Mouse (Mus musculus) spleen, postnatal 14 days (tissue): Measurements from ENCODE around the gene Fam163b.

ENCODE experiments used
- DNase-seq, 2 experiments: peaks; one replicate each; pipeline ENCODE4 v3.0.0; 2021 to 2022; ENCODE audit warnings: low spot score in 2 of 2

The Fam163b gene

GRCm38 (mm10) chr2:27141950-27142693 lies at the start of gene Fam163b:
TSS of gene Fam163b (minus strand) at chr2:27142491.
- no peak for DNase-seq

DNA sequence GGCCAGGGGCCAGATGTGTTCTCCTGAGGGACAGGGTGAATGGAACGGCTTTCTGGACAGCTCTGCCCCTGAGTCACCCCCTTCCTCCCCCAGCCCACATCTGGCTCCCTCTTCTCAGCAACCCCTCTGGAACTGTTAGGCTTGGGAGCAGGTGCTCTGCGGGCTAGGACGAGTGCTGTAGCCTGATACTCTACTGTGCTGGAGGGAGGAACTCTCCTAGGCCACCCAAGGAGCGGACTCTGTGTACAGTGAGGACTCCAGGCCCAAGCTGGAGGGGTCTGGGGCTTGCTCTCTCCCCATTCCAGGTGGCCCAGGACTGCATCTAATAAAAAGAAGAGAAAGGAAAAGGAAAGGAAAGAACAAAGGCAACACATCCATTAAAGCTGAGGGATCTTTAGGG lies 47.7 kb upstream of the Fam163b start:
- no peak for DNase-seq

DNA sequence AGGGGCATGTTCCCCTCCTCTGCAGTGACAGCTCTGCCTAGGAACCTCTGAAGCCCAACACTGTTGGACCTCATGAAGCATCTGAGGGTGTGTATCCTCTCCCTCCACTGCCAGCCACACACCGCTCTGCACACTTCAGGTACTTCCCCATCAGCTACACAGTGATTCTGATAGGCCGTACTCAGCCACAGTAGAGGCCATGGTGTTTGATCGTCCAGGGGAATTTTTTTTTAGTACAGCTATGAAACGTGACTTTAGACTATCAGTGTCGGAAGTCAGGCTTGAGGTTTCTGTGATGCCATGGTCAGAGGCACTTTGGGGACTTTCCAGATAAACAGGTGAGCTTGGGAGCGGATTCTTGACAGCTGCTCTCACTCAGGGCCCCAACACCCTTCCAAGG lies 45.2 kb upstream of the Fam163b start:
- DNase-seq: no peak

- no peak for DNase-seq
Observed at GRCm38 (mm10) chr2:27183734-27184133, 41.4 kb upstream of the Fam163b start.

DNA sequence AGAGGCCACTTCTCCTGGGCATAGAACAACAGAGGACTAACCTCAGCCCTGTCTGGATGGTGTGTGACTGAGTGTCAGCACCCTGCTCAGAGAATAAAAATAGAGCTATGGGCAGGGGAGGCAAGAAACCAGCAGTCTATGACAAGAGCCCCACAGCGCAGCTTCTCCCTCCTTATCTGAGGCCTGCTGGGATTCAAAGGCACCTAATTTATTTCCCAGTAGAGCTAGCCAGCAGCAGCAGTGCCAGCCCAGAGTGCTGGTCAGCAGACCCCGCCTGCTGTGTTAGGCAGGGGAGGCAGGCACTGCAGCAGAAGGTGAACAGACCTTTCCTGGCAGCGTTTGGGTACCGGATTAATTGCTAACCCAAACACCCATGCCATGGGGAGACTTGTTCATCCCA lies 39.6 kb upstream of the Fam163b start:
- no peak for DNase-seq

DNA sequence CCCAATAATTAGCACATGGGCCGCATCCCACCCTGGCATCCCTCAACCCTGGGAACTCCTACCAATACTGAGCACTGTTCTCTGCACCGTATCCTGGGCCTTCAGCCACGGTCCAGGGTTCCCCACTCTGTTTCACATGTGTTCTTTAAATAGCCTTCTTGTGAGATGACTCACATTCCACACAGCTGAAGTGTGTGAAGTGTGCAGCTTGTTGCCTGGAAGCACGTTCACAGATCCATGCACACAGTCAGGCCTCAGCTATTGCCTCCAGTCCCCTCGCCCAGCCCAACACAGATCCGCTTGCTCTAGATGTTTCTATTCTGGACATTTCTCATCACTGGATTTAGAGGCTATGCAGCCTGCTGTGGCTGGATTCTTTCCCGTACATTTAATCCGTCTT lies 36.8 kb upstream of the Fam163b start:
- DNase-seq: no peak

DNA sequence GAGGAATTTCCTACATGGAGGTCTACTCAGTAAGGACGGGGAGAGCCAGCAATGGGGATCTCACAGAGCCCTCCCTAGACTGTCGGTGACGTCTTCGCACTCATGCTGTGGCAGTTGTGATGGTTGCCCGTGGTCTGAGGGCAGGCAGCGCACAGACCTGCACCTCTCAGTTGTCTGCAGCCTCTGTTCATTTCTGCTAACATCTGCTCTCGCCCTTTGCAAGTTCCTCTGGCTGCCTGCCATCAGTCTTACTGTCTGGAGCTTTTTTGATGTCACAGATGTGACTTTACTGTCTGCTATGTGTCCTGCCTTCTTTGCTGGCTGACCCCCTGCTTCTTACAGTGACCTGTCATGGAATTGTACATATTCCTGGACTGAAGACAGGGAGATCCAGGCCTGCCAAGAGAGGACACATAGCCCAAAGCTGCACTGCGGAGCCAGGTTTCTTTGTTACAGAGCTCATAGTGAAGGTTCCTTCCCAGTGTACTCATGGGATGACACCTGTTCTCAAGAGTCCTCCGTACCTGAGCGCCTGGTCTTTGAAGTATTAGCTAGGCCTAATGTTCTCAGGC lies 33.5 kb upstream of the Fam163b start:
- no peak for DNase-seq

GRCm38 (mm10) chr2:27174242-27174641 lies 32.0 kb upstream of the Fam163b start:
- DNase-seq: no peak

- no peak for DNase-seq
Observed at GRCm38 (mm10) chr2:27166999-27167398, 24.7 kb upstream of the Fam163b start.

- DNase-seq: no peak
Observed at GRCm38 (mm10) chr2:27166074-27166473, 23.8 kb upstream of the Fam163b start.

GRCm38 (mm10) chr2:27164796-27165590 lies 22.7 kb upstream of the Fam163b start, which contains the start of gene Dbh:
TSS of gene Dbh (plus strand) at chr2:27165233.
- DNase-seq: no peak

GRCm38 (mm10) chr2:27163851-27164250 lies 21.6 kb upstream of the Fam163b start:
- DNase-seq: no peak

DNA sequence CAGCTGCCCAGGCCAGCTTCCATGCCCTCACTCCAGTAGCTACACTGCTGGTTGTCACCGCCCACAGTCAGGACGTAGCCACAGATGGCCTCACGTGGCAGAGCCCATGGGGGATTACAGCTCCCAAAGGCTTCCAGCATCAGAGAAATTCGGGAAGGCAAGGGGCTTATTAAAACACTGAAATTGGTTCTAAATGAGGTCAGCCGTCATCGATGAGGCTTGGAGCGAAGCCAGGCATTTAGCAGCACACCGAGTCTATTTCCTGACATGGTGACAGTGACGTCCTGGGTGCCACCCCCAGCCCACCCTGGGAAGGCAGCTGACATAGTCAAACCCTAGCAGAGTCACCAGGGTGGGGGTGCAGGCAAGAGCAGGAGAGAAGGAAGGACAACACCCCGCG lies 20.4 kb upstream of the Fam163b start:
- no peak for DNase-seq

DNA sequence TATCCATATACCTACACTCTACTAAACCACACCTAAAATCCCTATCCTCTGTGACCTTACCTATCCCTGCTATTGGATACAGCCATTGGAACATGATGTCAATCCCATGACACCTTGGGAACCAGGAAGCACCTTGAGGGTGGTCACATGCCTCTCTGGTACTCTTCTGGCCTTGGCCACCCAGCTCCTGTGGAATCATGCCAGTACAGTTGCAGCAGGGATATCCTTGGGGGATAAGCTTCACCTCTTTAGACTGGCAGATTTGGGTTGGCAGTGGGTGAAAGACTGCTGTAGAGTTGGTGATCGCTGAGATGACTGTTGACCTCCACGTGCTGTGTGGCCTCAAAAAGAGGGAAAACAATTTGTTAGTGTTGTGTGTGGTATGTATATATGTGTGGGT lies 19.2 kb upstream of the Fam163b start:
- DNase-seq: no peak

- DNase-seq: no peak
Observed at GRCm38 (mm10) chr2:27156596-27156995, 14.3 kb upstream of the Fam163b start.

GRCm38 (mm10) chr2:27154466-27155185 lies 12.3 kb upstream of the Fam163b start:
- no peak for DNase-seq

DNA sequence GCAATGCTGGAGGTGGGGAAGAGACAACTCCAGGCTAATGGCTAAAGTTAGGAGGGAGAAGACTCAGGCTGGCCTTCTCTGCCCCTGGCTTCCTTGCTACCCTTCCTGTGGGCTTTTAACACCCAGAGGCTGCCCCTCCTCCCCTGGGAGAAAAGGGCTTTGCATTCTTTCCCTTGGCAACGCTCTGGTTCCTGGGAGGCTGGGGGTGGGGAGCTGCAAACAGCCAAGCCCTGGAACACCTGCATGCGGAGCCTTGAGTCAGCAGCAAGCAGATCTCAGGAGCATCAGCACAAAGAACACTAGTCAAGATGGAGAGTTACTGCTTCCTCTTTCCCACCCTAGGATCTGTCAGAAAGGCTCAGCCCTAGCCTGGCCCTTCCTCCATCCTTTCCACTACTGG lies 7.2 kb upstream of the Fam163b start:
- DNase-seq: no peak

GRCm38 (mm10) chr2:27146840-27147239 lies 4.5 kb upstream of the Fam163b start:
- DNase-seq: no peak

- no peak for DNase-seq
Observed at GRCm38 (mm10) chr2:27144957-27145356, 2.7 kb upstream of the Fam163b start.

GRCm38 (mm10) chr2:27138356-27138755 lies 3.9 kb downstream of the Fam163b start:
- DNase-seq: no peak

DNA sequence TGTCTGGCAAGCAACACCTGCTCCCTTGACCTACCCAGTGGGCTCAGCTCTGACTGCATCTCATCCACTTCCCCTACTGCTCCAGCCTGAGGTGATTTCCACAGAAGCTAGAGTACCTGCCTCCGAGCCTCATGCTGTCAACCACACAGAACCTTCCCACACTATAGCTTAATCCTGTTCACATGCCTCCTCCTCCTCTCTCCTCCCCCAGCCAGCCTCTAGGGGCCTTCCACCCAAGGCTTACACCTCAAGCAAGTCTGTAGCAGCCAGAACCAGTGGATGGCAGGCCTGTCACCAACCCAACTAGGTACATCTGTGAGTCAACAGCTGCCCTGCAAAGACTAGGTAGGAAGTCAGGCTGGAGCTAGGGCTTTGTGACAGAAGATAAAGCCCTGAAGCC lies 5.5 kb downstream of the Fam163b start:
- DNase-seq: no peak

DNA sequence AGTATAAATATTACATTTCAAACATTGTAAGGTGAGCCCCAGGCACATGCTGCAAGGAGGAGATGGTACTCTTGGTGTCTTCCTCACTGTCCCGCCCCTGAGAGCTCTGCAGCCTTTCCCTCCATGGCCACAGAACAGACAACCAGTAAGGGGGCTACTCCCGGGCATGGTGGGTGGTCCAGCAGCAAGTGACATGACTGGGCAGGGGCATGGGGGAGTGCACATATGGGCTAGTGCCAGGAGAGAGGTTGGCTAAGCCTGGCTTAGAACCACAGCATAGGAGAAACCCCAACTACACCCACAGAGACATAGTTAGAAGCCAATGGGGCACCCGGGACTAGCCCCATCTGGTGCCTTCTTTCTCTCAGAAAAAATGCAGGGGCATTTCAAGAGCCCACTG lies 6.0 kb downstream of the Fam163b start:
- no peak for DNase-seq
